Mouse (Mus musculus): Measurements from ENCODE around the gene Ahnak. TPM values are rescaled to one million over a fixed set of nuclear protein-coding genes. Genes with fewer than 3 reads are reported as not detected.

Ahnak gene
- total RNA-seq (2015; ENCODE audit: low replicate concordance) = 13.0 and 13.8 TPM in 2 replicates
- 13.3 and 15.7 TPM in 2 replicates for total RNA-seq (2017; ENCODE audit: low replicate concordance)

DNA sequence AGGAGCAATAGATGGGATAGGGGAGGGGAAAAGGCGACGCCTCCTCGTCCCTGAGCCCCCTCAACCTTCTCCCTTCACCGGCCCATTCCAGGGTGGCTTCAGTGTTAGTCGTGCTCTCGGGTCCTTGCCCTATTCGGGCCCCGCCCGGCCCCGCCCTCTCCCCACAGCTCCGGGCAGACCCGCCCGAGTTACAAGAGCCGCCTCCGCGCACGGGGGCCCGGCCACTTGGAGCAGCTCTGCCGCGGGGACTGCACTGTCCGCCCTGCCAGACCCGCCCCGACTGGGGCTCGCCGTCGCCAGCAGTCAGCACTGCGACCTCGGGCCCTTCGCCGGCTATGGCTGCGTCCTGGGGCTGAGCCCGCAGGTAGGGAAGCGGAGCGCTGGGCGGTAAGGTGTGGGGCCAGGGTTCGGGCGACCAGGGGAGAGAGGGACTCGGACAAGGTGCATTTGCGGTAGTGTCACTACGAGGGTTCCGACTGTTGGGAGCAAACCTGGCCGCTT is at the start of gene Ahnak:
Gene Ahnak (plus strand): TSS at position 219 of the 501 bp plus-strand sequence.
- 0 out of 2 replicates have a peak, but pooled peaks have one; percentile 20 for ATAC-seq (replicated peaks; ENCODE audit: low FRiP score, poor library complexity, severe bottlenecking)

DNA sequence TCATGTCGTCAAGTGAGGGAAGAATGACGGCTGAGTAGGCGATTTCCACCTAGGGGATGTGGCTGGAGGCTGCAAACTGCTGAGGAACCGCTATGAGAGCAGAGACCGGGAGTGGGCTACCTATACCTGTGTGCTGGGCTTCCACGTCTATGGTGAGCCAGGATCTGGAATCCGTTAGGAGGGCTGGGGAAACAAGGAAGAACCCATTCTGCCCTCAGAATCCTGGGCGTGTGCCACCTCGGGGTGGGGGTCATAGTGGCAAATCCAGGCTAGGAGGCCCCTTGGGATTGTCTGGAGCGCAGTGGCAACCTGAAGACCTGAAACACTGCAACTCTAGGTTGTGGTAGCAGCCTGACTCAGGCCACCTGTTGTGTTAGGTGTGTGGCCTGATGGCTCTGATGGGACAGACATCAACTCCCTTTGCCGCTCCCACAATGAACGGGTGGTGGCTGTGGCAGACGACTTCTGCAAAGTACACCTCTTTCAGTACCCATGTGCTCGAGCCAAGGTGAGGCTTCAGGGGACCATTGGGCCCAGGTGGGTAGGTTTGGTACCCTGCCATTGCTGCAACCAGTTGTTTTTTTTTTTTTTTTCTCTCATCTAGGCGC is 48.5 kb upstream of the Ahnak start:
- no peak for ATAC-seq (replicated peaks; ENCODE audit: low FRiP score, poor library complexity, severe bottlenecking)

DNA sequence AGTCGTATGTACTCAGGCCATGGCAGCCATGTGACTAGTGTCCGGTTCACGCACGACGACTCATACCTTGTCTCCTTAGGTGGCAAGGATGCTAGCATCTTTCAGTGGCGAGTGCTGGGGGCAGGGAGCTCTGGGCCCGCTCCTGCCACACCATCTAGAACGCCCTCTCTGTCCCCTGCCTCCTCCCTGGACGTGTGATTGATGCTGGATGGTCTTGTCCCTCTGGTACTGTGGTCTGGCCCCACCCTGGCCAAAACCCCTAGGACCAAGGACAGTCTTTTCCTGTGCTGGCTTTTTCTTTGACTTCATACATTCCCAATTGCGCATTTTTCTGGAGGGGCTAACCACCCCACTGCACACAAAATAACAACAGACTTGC is 48.0 kb upstream of the Ahnak start:
- ATAC-seq (replicated peaks; ENCODE audit: low FRiP score, poor library complexity, severe bottlenecking) = no peak

DNA sequence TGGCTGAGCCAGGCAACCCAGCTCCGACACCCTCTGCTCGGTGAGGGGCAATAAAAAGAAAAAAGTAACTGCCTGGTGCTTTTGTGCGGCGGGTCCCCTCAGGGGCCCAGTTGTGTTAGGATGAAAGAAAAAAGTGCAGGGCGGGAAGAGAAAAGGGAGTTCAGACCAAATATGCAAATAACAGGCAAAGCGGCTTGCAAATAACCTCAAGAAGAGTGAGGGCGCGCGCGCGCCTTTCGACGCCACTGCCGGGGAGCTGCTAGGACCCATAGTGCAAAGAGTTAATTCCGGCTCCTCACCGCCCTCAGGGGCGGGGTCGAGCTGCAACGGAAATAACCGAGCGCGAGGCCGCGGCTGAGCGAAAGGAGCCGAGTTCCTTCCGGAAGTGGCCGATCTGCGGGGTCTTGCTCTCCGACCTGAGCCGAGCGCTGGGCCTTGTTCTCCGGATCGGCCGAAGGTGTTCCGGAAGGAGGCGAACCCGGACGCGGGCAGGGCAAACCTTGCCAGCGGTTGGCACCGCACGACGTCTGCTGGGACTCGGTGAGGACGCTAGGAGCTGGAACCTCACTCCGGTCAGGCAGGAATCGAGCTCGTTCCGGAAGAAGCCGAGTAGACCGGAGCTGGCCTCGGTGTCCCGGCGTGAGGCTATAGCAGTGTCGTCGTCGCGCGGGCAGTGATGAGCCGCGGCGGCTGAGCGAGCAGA is 47.4 kb upstream of the Ahnak start, which contains the start of gene Mta2:
Gene Mta2 (plus strand): TSS at position 361 of the 703 bp plus-strand sequence.
- ATAC-seq (replicated peaks; ENCODE audit: low FRiP score, poor library complexity, severe bottlenecking) = peak; percentile 86

DNA sequence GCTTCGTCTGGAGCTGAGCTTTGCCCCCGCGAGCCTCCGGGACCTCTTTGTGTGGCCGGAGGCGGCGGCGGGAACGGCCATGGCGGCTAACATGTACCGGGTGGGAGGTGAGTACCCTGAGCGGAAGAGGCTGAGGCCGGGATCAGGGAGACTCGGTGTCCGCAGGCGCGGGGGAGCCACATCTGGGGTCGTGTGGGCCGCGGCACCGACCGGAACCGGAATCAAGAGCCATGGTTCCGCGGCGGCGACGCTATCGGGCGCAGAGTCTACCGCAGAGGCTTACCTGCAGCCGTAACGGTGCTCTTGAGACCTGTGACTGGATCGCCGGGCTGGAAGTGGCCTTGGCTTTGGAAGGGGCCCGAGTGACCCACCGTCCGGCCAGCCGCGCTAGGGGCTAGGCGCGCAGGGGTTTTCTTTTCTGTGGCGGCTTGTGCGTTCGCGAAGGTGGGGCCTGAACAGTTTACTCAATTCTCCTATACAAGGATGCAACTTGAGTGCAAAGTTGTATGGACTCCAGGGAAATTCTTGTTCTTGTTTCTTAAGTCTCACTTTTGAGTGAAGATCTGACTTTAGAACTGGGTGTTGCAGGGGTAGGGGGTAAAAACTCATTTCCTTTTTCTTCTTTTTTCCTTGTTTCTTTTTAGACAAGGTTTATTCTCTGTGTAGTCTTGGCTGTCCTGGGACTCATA is 46.7 kb upstream of the Ahnak start:
- peak; percentile 15; the same call in 1 of the 2 replicates for ATAC-seq (replicated peaks; ENCODE audit: low FRiP score, poor library complexity, severe bottlenecking)

DNA sequence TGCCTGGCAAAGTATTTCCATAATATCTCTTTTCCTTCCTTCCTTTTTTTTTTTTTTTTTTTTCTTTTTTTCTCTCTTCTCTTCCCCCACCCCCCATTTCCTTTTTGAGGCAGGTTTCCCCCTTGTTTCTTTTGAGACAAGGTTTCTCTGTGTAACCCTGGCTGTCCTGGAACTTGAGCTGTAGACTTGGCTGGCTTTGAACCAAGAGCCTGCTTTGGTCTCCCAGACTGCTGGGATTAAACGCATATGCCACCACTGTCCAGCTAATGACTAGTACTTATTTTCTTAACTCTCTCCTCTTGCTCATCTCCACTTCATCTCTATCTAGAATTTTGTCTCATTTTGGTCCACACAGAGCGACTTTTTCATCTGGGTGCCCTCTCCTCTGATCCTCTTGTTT is 46.0 kb upstream of the Ahnak start:
- ATAC-seq (replicated peaks; ENCODE audit: low FRiP score, poor library complexity, severe bottlenecking) = no peak

DNA sequence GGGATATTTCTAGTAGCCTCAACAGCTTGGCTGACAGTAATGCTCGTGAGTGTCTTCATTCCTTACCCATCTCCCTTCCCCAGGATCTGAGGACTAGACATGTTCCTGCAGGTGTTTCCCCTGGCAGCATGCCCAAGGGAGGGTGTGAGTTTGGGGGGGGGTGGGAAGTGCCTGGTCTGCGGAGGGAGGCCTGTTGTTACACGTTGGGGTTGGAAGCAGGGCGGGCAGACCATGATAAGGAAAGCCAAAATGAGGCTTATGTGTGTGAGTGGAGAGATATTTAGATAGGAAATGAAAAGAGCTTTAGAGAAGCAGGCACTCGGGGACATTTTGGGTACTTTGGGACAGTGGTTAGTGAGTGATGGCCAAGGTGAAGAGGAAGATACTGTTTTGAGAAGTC is 45.0 kb upstream of the Ahnak start:
- ATAC-seq (replicated peaks; ENCODE audit: low FRiP score, poor library complexity, severe bottlenecking) = 0 out of 2 replicates have a peak, but pooled peaks have one; percentile 15

DNA sequence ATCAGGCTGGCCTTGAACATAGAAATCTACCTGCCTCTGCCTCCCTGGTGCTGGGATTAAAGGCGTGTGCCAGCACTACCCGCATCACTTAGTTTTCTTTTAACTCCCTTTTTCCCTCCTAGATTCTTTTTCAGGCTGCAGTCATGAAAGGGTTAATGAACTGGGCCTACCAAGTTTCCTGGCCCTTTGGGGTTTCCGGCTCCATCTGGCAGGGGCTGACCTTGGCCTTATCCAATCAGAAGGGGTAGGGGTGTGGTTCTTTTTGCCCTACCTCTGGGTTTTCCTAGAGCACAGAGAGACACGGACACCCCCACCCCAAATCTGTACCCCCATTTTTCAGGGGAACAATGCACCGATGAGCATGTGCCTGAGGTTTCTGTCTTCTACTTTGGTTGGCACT is 44.3 kb upstream of the Ahnak start:
- ATAC-seq (replicated peaks; ENCODE audit: low FRiP score, poor library complexity, severe bottlenecking) = no peak

DNA sequence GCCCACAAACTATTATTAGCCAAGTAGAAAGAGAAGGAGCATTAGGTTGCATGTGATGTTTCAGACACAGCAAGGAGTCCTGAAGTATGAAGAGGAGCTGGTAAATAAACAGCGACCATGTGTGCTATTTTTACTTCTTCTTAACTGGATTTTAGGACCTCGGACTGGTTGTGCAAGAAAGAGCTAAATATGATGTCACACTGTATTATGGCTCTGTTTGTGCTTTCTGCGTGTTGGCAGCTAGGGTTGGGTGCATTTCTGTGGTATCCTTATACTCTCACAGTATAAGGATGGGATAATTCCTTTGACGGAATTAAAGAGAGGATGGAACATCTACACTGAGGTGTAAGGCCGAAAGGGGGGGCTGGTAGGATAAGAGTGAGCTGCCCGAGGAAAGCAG is 43.8 kb upstream of the Ahnak start:
- no peak for ATAC-seq (replicated peaks; ENCODE audit: low FRiP score, poor library complexity, severe bottlenecking)

DNA sequence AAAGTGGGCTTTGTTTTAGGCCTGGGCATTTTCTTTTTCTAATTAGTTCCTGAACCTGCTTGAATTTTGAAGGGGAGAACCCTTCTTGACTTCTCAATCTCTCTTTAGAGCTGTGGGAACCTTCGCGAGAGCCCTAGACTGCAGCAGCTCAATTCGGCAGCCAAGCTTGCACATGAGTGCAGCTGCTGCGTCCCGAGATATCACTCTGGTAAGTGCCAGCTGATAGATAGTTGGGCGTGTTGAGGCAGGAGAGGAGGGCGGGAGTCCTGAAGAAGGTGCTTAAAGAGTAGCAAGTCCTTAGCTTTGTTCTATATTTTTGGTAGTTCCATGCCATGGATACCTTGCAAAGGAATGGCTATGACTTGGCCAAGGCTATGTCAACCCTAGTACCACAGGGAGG is 42.2 kb upstream of the Ahnak start:
- ATAC-seq (replicated peaks; ENCODE audit: low FRiP score, poor library complexity, severe bottlenecking) = peak; percentile 80

DNA sequence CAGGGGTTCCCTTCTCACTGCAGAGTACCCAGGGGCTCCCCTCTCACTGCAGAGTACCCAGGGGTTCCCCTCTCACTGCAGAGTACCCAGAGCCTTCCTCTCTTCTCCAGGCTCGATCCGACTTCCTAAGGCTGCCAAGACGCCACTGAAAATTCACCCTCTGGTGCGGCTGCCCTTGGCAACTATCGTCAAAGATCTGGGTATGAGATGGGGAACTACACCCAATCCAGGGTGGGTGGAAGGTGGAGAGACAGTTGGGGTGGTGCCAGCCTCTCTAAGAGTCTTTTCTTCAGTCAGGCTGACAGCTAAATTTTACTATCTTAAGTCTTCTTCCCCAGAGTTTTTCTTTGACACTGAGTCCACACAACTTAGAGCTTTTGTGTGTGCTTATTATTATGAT is 38.9 kb upstream of the Ahnak start:
- no peak for ATAC-seq (replicated peaks; ENCODE audit: low FRiP score, poor library complexity, severe bottlenecking)

DNA sequence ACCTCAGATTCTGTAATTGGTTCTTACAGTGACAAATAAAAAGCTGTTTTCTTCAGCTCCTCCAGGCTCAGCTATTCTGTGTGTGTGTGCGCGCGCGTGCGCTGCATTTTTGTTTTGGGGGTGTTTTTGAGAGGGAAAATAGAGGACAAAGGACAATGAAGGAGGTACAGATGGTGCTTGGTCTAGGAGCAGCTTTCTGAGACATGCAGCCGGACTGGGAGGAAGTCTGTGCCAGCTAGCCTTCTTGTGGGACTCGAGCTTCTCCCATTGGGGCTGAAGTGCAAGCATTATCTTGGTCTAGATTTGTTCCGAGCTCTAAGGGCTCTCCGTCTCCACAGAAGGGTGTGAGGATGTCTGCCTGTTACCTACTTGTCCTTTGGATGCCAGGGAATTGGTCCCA is 36.8 kb upstream of the Ahnak start:
- no peak for ATAC-seq (replicated peaks; ENCODE audit: low FRiP score, poor library complexity, severe bottlenecking)

DNA sequence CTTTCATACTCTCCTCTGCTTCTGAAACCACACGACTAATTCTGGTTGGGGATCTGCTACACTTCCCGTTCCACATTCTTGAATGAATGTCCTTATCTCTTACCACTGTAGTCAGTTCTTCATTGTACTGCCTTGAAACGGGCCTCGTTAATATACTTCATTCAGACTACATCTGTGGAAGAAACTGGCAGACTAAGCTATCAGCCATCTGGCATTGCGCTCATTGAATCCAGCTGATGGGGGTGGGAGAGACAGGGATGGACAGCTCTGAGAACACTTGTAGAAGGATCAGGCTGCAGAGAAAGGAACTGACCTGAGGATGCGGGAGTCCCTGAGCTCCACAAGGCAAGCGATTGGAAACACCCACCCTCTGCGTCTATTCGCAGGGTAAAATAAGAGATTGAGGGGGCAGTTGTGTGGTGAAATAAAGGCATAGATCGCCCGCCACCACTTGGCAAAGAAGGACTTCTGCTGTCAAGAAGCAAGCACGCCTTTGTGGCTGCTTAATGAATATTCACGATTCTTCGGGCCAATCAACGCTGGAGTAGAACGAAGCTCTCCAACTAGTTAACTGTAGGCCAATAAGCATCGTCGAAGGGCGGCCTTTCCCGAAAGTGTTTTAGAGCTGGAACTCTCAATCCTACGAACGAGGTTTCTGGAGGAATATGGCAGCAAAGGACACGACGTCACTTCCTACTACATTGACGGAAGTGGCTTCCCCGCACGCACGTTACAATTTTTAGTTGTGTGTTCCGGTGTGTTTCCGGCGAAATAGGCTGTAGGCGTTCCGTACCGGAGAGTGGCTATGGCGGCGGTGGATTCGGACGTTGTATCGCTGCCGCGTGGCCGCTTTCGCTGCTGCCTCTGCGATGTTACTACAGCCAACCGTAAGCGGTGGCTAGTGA is 35.7 kb upstream of the Ahnak start, which contains the start of gene Tut1:
Gene Tut1 (plus strand): TSS at position 713 of the 905 bp plus-strand sequence.
- peak; percentile 96 for ATAC-seq (replicated peaks; ENCODE audit: low FRiP score, poor library complexity, severe bottlenecking)

DNA sequence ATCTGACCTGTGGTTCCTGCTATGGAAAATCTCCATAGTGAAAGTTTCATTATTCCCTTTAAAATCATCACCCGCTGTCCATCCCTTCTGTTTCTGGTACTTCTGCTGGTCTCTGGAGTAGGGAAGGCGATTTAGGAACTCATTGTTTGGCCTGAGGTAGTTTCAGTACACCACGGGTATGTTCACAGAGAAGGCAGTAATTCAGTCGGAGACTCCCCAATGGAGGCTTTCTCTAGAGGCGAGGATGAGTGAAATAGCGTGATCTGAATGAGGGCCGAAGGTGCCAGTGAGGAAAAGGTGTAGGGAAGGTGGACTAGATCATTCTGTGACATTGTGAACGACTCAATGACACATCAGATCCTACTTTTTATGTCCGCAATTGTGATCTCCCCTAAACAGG is 34.9 kb upstream of the Ahnak start:
- no peak for ATAC-seq (replicated peaks; ENCODE audit: low FRiP score, poor library complexity, severe bottlenecking)

DNA sequence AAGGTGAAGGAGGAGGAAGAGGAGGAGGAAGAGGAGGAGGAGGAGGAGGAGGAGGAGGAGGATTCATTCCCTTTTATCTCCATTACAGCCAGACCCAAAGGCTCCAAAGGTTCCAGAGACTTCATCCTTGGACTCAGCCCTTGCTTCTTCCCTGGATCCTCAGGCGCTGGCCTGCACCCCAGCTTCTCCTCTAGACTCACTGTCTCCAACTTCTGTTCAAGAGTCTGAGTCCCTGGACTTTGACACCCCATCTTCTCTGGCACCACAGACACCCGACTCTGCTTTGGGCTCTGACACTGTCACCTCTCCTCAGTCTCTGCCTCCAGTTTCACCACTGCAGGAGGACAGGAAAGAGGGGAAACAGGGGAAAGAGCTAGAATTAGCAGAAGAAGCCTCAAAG is 26.8 kb upstream of the Ahnak start:
- ATAC-seq (replicated peaks; ENCODE audit: low FRiP score, poor library complexity, severe bottlenecking) = no peak

DNA sequence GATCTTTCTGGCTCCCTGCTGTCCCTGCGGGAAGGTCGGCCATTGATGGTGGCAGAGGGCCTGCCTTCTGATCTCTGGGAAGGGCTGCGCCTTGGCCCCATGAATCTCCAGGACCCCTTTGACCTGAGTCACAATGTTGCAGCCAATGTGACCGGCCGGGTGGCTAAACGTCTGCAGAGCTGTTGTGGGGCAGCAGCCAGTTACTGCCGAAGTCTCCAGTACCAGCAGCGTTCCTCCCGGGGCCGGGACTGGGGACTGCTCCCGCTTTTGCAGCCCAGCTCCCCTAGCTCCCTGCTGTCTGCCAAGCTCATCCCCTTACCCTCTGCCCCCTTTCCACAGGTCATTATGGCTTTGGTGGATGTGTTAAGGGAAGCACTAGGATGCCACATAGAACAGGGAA is 24.0 kb upstream of the Ahnak start:
- ATAC-seq (replicated peaks; ENCODE audit: low FRiP score, poor library complexity, severe bottlenecking) = no peak

DNA sequence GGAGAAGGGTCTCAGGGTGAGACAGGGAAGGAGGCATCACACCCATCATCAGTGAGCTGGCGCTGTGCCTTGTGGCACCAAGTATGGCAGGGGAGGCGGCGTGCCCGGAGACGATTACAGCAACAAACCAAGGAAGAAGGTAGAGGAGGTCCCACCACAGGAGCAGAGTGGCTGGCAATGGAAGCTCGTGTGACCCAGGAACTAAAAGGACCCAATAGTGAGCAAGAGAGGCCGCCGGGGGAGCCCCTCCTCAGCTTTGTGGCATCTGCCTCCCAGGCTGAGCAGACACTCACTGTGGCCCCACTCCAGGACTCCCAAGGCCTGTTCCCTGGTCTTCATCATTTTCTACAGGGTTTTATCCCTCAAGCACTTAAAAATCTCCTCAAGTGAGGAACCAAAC is 23.3 kb upstream of the Ahnak start:
- ATAC-seq (replicated peaks; ENCODE audit: low FRiP score, poor library complexity, severe bottlenecking) = no peak

DNA sequence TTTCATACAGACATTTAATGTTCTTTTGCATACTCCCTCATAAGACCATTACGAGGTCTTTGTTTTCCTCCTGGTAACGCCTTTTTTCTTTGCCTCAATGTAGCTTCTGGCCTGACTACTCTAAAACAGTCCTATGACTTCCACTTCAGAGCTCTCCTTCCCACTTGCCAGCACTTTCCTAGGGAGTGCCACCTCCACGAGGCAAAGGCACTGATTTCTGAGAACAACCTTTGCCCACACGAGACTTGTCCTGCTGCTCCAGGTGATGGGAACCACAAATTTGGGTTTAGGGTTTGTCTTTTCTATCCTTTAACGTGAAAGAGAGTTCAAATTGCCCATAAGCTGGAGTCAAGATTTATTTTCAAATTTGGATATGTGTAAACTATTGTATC is 22.9 kb upstream of the Ahnak start:
- ATAC-seq (replicated peaks; ENCODE audit: low FRiP score, poor library complexity, severe bottlenecking) = no peak

DNA sequence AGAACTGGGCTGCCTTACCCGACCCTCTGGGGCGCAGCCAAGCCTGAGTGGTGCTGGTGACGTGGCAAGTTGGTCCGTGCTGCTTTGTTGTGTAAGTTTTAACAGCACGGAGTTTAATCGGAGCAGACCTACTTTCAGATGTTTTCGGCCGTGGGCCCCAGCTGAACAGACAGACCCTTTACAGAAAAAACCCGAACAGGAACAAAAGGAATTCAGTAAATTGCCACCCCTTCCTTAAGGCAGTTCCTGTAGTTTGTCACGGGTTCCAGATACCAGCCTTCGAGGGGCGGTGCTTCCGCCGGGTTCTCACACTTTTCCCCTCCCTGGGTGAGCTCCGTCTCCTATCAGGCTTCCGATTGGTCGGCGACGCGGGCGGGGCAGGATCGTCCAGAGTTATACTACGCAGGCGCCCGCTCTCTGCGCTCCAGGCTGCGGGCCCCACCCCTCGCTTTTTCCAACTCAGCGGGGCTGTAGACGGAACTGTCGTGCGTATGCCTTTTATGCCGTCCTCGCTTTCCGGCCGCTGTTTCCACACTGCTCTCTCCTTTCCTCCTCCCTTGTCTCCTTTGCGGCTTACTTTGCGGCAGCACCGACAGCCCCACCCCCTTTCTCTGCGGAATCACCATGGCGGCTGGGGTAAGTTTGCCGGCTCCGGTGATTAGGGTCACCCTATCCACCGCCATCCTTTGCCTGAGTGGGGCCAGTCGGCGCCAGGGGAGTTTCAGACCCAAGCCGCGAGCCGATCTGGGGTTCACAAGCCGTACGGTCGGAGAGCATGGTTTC is 22.3 kb upstream of the Ahnak start, which contains the start of gene Eef1g:
Gene Eef1g (plus strand): TSS at position 452 of the 783 bp plus-strand sequence.
- ATAC-seq (replicated peaks; ENCODE audit: low FRiP score, poor library complexity, severe bottlenecking) = peak; percentile 95

Measured in erythroid progenitor cell, adult 5-6 weeks (primary cell).